Mouse (Mus musculus): ENCODE measurements around the gene Nfia.

DNA sequence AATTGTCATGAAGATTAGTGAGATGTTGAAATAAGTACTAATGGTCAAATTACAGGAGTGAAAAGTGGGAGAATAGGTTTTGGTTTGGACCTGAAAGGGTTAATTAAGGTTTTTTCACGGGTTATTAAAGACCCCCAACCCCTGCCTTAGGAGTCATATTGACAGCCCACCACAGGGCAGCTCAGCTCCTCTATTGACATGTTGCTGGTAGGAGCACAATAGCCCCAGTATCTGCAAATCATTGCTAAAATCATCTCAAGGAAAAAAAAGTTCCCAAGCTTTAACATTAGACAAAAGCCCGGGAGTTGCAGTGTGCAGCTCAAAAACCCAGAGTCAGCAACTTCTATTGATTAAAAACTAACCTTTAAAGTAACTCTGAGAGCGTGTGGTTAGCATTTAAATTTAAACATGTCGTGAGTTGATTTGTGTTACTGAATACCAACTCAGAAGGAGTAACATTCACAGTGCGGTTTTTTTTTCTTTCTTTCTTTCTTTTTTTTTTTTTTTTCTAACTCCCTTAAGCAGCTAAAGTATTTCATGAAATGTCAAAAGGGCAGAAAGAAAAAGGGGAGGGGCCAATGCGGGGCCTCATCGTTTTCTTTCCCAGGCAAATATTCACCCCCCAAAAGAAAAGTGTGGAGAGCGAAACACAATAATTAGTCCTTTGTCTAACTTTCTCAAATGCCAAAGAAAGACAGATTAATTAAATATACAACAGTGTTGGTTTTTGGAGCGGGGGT, 335.6 kb downstream of the Nfia start:
- TF ChIP-seq CTCF (conservative IDR thresholded peaks at IDR 0.05; ENCODE audit: low read length) (no peak), POU5F1 (IDR thresholded peaks at IDR 0.05; ENCODE audit: borderline replicate concordance, low read length) (no peak), NANOG (IDR thresholded peaks at IDR 0.05; ENCODE audit: borderline replicate concordance, low read length) (no peak)
